Mouse (Mus musculus) kidney, adult 2 months (tissue): ENCODE data around the gene Polk.

Experiments
- CTCF ChIP-seq: fragments of 200-500 bp; conservative IDR thresholded peaks from 2 replicates; pipeline ENCODE4 v1.5.1; 2011; ENCODE audit warnings: low read depth, mild to moderate bottlenecking, control low read depth, low read length, moderate library complexity, mixed read lengths; ENCODE audit not compliant: insufficient read depth, insufficient read length
- POLR2A ChIP-seq: fragments of 200-500 bp; IDR thresholded peaks from one replicate; pipeline ENCODE4 v1.6.1; 2011; ENCODE audit warnings: low read depth, low read length, control low read depth

GRCm38 (mm10) chr13:96465315-96465714, 77.1 kb downstream of the Polk start:
- TF ChIP-seq CTCF (no peak), POLR2A (no peak)
